Mouse (Mus musculus) testis, postnatal 10 days (tissue): Measurements from ENCODE around the gene Olfr1394.
A peak's percentile ranks its signal among the peaks of the same experiment; 100 is the strongest.
"Not testable (repeated sequence)": the region's sequence is repeated elsewhere in the genome, so short reads cannot be mapped to it uniquely, and the experiment has no call there.

Source experiments
- DNase-seq: peaks from one replicate; pipeline ENCODE4 v3.0.0; 2021; ENCODE audit warnings: low spot score

Gene Olfr1394

DNA sequence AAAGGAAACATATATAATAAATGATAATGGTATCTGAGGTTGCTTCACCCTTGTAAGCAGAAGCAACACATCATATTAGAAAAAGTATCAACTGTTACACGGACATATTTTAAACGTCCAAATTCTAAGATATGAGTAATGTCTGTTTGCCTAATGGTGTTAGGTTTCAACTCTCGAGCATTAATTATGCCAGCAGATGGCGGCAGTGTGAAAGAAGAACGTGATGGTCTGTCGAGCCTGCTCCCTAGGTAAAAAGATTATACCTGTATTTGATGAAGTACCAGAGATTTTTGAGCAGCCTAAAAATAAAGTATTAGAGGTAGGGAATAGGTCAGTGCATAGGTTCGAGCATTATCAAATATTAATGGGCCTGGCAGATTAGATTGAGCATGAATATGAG is 35.6 kb downstream of the Olfr1394 start:
- peak; percentile 78 for DNase-seq

- DNase-seq, result no peak
These were observed 36.9 kb downstream of the Olfr1394 start for GRCm38 (mm10) chr11:49191083-49191482.

- not testable (repeated sequence) for DNase-seq
These were observed 40.6 kb downstream of the Olfr1394 start for GRCm38 (mm10) chr11:49194771-49195170.

DNA sequence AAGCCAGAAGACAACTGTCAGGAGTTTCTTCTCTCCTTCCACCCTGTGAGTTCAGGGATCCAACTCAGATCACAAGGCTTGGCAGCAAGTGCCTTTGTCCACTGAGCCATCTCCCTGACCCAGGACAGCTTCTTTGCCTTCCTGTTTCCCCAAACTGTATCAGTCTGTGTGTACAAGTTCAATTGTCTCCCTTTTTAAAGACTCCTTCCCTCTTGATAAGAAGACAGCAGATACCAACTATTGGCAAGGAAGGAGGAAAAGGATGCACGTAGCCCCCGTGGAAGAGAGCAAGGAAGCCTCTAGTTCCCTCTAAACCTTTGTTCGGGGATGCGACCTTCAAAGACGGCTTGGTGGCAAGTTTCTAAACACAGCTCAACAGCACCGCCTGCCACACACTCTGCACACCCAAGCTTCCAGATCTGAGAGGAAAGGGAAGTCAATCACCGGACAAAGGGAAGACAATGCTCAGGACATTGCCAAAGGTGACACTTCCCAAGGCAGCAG is 41.7 kb downstream of the Olfr1394 start:
- DNase-seq, result no peak

- no peak for DNase-seq
These were observed 46.5 kb downstream of the Olfr1394 start for GRCm38 (mm10) chr11:49200666-49201065.

DNA sequence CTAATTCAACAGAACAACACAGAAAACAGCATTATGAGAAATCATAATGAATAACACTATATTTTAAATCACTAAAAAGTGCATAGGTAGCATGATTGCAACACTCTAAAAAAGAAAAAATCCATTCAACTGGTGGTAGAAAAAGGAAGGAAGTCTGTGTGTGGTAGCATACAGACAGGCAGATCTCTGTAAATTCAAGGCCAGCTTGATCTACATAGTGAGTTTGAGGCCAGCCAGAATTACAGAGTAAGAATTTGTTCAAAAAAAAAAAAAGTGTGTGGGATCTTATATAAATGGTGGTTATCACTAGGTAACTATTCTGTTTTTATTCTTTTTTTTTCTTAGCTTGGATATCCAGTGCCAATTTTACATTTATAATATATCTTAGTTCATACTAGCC is 47.0 kb downstream of the Olfr1394 start:
- DNase-seq, result no peak

GRCm38 (mm10) chr11:49202071-49202470 is 47.9 kb downstream of the Olfr1394 start:
- DNase-seq, result no peak

- DNase-seq, result peak; percentile 40
These were observed 48.4 kb downstream of the Olfr1394 start for GRCm38 (mm10) chr11:49202523-49203061.

DNA sequence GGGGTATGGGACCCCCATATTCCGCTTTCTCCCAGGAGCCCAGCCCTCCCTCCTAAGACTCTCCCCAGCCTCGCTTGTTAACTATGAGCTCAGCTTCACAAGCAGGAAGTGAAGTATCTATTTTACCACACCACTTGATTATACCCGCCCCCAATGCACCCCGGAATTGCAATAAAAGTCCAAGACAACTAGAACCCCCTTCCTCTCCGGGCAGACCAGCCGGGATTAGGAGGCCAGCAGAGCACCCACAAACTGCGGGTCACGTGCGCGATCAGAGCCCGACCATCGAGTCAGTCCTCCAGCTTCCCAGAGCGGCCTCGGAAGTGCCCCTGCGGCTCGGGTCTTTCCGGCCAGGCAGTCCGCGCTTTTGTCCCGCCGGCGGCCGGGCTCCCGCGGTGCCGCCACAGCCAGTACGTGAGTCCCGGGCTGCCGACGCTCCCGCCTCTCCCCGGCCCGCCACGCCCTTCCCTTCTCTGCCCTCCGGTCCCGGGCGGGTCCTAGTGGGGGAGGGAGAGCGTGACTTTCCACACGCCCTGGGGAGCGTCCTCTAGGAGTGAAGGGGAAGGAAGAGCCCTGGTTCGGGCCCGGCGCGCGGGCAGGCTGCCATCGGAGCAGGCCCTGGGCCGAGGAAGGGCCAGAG is 49.1 kb downstream of the Olfr1394 start, which contains the start of gene Zfp62:
Gene Zfp62 (plus strand): TSS at position 164 of the 640 bp plus-strand sequence.
- DNase-seq, result peak; percentile 94

DNA sequence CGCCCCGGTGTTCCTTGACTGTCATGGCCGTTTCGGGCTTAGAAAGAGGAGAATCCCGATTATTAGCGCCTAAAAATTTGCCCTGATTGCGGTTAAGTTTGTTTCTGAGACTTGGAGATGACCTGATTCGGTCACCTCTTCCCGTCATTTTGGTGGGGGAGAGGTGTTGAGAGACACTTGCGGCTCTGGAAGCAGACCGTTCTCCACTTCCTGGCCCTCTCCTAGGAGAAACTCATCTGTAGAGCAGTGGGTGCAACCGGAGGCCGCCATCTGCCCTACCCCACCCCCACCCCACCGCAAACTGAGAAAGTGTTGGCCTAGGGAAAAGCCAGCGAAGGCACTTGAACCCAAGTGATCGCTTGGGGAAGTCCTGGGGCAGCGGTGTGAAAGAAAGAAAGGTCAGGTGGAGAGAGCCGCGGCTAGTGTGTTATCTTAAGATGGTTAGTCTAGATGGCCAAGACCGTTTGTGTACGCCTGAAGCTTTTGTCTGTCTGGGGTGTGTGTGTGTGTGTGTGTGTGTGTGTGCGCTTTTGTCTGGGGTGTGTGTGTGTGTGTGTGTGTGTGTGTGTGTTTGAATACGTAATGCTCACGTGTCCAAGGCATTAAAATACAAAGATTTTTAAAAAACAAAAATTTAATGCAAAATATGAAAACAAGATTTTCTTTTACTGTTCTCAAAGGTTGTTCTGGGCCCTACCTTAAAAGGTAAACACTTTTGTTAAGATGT is 49.8 kb downstream of the Olfr1394 start:
- DNase-seq, result peak; percentile 51

DNA sequence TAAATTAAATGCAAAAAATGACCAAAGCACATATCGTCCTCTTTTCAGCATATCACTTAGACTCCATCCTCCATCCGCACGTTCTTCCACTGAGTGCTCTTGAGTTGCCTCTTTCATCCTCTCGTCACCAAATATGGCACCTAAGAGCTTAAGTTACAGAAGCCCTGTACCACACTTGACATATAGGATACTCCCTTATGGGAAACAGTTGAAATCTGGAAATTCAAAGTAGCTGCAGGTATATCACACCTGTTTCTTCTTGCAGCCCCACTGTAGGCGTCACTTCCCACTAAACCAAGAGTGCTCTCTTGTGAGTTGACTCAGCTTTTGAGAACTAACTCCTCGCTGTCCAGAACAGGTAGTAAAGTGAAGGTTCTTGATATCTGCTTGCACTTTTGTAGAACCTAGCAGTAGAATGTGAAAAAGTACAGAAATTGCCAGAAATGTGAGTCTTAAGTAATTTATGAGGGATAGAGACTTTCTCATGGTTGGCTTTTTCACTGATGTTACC is 51.0 kb downstream of the Olfr1394 start:
- no peak for DNase-seq

DNA sequence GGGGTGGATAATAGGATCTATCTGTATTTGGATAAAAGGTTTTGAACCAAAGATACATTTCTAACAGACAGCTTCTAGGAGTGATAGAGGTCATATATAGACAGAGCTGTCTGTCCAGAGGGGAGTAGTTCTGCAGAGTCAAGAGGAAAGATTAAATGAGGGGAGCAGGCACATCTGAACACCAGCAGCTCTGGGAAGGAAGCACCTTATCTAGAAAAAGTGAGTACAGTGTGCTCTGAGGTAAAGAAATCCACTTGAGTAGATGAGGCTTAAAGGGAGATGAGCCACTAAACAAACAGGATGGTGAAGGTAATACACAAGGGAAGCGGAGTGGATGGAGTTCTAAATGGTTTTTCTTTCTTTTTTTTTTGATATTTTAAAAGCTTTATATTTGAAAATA is 53.3 kb downstream of the Olfr1394 start:
- DNase-seq, result no peak
